Mouse (Mus musculus): ENCODE results near the gene Col9a1. TPM values are rescaled to one million over a fixed set of nuclear protein-coding genes. Genes with fewer than 3 reads are reported as not detected.

Col9a1 gene
- polyA plus RNA-seq, 1 experiment: 0.03 TPM

DNA sequence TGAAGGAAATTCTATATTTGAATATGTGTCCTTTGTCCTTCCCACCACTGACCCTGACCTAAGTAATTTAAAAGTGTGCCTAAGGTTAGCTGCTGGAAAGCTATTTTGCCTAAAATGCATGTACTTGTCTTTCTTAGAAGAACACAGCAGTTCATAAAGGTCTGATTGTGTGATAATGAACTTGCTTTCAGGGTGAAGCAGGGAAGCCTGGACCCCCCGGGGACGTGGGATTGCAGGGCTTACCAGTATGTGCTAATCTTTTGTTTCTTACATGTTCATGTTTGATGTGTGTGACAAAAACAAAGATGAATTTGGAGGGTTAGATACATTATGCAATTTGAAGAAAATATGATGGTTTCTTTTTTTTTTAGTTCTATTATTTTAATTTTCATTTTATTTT, 44.8 kb downstream of the Col9a1 start:
- DNase-seq (ENCODE audit: low spot score): no peak

DNA sequence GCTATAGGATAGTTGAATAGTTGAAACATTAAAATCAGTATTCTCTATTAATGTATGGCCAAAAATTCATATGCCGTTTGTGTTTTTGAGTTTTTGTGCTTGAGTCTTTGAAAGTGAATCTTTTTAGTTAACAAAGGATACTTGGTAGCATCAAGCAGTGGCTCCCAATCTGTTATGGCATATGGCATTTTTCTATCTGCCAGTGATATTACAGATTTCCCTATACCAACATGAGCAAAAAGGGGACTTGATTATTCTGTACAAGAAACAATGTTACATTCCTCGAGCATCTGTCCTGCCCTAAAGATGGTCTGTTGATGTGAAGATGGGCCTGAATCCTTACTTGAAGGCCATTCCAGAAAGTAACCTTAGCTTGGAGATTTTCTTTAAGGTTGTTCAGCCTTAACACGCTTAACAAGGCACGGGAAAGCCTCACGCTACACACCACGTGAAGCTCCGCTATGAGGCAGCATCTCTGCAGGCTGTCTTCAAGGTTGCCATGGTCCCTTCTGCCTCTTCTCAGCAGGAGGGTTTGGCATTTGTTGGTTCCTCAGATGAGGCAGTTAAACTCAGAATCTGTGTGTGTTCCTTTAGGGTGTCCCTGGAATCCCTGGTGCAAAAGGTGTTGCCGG, 45.7 kb downstream of the Col9a1 start:
- no peak for DNase-seq (ENCODE audit: low spot score)

DNA sequence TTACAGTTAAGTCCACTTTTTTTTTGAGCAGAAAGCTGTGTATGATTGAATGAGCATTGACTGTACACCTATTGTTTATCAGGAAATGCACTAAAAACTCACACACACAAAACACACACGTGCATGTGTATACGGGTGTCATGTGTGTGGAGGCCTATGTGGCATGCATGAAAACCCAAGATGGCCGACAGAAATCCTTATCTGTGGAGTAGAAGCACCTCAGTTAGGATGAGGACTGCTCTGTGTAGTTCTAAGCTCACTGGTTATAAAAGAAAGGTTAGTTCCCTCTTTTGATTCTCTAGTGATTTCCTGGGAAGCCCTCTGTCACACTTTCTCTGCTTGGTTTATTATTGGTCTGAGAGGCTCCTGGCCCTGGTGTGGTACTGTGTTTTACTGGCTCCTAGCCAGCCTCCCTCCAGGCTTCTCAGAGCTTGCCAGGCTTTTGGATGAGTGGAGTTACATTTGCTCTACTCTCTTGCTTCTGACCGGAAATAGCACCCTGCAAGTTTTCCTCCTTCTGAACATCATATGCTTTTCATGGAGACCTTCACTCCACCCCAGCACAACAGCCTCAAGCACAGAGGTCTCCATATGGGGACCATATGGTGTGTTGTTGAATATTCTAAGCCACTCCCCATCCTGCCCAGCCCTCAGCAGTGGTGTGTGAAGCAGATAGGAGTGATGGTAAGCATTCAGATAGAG, 48.6 kb downstream of the Col9a1 start:
- DNase-seq (ENCODE audit: low spot score): no peak

DNA sequence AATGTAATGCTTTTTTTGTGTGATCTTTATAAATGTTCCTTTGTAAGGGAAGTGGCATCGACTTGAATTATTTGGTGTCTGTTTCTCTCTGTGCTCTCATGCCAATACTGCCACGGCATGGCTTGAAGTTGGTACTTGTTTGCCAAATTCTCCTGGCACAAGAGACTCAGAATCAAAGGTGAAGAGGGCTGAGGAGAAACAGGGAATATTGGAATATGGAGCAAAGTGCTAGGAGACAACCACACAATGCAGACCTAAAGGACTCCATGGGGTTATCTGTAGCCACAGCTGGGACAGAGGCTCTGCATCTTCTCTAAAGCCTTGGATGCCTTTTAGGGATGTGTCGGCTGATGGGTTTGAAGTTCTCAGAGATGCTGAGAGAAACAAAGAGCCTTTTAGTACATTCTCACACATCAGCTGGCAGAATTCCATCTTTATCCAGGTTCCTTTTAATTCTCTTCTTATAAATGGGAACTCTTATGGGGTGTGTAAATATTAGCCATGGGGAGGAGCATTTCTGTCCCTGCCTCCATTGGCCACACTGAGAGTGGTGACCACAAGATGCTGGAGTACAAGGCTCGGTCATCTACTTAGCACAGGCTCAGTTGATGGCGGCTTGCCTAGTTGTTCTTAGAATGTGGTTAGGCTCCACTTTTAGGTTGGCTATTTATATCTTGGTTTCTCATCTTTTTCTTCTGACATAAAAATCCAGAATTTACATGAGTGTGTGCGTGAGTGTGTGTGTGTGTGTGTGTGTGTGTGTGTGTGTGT, 49.7 kb downstream of the Col9a1 start:
- no peak for DNase-seq (ENCODE audit: low spot score)

DNA sequence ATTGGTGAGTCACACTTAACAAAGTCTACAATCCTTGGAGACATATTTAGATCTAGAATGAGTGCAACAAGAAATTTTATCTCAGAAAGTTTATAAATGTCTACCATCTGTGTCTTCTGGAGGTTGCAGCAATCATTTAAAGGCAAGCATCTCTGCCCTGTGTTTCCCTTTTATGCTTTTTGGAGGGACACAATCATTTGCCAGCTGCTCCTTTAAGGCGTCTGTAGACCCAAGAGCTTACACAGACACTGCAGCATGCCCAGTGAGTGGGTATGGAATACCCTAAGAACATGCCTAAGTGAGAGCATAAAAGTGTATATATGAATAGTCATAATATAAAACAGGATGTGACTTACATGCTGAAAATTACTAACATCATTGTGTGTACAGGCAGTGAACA, 52.1 kb downstream of the Col9a1 start:
- DNase-seq (ENCODE audit: low spot score): no peak

DNA sequence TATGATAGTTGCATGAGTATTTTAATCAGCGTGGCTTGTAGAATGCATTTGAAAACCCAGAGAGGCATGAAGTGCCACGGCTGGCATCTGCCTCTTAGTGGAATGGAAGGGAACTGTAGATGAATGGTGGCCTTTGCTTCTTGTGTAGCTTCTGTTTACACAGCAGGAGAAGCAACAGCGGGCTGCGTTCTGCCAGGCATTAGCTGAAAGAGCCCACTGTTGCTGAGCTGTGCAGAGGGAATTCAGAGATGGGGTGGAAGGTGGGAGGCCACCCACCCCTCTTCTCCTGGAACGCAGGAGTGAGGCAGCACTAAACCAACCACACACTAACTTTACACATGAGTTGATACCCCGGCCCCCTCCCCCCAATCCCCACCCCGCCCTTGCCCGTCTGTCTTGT, 53.0 kb downstream of the Col9a1 start:
- no peak for DNase-seq (ENCODE audit: low spot score)

DNA sequence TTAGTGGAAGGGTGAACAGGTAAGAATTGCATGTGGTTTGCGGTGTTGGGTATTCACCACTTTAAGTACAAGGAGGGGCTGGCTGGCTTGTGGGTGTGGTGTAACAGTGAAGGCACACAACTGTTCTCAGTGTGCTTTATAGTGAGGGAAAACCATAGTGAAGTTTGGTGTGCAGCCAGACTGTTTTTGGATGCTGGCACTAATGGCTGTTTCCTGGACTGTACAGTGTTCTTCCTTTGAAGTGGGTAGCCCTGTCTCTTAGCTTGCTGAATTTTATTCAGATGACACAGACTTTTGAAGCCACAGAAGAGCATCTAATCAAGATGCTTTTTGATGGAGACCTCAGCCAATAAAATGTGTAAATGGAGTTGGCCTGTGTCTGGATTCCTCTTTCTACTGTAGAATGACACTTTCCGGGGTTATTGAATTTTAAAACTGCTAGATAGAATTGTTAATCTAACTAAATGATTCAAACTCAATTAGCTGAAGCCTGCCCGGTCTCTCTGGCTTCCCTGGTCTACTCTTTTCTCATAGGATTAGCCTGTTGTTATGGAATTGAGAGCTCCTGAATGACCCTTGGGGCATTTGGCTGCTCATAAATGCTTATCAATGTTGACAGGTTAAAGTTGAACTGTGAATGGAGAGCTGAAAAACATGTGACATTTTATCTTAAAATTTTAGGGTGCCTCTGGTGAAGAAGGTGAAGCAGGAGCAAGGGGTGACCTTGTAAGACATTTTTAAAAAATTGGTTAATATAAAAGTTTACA, 54.3 kb downstream of the Col9a1 start:
- DNase-seq (ENCODE audit: low spot score): no peak

DNA sequence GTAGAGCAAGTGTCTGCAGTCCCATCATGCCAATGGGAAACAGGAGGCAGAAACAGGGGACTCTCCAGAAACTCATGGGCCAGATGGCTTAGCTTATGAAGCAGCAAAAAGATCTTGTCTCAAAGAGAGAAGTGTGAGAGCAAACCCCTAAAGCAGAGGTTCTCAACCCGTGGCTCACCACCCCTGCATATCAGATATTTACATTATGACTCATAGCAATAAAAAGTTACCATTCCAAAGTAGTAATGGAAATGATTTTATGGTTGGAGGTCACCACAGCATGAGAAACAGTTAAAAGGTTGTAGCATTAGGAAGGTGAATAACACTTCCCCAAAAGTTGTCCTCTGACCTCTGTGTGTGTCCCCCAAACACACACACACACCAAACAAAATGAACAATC, 58.9 kb downstream of the Col9a1 start:
- no peak for DNase-seq (ENCODE audit: low spot score)

DNA sequence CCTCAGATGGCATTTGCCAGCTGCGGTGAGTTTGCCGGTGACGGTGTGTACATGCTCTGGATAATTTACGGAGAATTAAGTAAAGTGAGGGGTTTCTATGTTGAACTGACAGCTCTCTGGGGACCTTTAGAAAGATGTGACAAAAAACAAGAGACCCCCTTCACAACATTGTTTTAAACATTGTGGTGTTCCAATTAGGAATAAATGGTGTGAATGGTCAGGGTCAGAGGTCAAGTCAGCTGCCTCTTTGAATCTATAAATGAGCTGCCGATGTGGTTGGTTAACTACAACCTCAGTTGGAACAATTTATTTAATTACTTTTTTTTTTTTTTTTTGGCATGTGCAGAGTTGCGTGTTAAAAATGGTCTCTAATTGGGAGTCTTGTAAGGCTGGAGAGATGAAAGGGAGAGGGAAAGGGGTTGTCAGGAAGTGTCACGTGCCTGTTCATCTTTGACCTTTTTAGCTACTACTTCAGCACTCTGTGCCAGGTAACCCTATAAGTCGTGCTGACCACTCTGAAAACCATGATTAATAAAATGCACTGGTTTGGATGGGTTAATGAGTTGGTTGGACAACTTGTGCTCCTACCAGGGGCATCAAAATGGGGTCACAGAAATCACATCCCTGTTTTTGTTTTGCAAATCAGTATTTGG, 62.8 kb downstream of the Col9a1 start:
- DNase-seq (ENCODE audit: low spot score): no peak

DNA sequence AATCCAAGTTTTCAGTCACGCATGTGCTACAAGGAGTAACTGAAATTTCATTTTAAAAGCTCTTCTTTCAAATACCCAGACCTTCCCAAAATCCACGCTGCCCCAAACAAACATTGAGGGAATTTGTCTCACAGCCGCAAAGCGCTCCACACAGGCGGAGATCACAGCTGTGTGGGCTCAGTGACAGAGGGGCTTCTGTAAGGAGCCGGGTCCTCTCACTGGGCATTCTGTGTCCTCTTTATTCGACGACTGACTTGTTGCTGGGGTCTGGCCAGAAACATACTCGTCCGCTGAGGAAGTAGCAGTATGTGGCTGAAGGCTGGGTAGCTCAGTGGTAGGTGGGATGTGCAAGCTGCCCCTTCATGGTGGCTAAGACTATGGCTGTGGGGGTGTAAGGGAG, 67.5 kb downstream of the Col9a1 start:
- DNase-seq (ENCODE audit: low spot score): no peak

DNA sequence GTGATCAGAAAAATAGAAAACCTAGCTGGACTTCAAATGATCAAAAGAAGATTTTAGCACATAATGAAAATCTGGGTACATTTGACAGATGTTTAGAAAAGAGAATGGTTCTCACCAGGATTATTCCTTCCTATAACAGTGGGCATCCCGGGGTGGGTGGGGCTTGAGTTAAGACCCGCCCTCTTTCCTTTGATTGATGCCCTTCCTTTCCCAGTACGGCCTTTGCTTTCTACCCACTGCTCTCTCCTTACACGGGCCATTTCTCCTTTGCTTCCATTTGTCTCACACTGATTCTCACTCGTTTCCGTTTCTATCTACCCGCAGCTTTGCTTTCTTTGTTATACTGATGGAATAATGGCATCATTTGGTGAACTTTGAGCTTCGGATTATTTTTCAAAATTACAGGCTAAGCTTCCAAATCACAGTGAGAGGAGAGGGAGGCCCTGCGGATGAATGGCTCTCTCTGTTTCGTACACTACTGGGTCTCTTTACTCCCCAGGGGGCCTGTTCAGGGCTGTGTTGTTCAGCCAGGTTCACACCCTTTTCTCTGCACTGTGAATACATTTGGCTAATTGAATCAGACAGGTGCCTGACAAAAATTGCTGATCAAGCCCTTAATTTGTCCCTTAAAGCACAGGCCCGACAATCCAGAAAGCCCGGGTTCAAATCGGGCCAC, 68.4 kb downstream of the Col9a1 start:
- no peak for DNase-seq (ENCODE audit: low spot score)

DNA sequence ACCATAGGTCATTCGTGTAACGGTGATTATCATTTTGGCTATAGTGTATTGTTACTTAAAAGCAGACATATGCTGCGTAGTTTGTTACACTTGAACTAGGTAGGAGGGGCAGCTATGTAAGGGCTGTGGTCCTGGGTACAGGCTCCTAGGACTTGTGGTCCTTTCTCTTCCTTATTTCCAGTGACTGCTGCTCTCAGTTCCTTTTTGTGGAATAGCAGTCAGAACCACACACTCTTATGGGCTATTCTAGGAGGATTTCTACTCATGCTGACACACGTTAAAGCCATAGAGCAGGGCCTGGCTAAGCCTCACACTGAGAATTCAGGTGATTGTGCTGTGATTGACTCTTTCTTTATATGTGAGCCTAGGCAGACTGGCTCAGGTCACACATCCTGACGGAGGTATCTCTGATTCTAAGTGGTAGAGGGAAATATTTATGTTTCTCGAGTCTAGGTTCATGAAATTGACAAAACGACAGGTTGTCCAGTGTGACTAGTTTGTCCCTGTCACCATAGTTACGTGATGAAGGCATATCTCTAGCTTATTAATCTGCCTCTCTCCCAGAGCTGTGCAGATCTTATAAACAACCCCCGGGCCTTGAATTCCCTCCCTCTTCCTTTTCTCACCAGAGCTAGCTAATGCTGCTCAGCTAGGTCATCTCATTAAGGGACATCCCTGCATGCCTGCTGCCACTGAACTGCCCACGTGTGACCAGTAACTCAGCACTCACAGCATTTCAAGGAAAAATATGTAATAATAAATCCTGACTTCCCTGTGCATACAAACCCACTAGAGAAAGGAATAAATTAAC, 71.1 kb downstream of the Col9a1 start:
- no peak for DNase-seq (ENCODE audit: low spot score)

DNA sequence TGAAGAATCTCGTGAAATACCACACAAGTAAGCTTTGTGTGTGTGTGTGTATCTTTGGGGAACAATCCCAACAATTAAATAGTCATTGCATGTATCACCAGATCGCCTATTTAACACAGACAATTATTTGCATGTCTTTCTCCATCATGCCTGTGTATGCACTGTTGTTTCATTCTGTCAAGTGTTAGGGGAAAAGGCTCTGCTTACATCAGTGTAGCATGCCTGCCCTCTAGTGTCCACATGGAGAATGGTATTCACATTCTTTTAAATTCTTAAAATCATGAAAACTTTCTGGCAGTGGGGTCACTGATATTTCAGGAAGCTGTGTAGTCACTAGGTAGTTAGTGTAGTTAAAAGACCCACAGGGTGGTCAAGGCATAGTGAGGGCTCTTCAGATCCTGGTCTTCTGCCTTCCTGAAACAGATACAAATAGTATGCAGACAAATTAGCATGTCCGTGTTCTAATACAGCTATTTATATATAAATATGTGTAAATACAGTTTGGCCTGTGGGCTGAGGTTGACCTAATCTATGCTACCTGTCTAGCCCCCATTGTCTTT, 71.8 kb downstream of the Col9a1 start:
- no peak for DNase-seq (ENCODE audit: low spot score)

DNA sequence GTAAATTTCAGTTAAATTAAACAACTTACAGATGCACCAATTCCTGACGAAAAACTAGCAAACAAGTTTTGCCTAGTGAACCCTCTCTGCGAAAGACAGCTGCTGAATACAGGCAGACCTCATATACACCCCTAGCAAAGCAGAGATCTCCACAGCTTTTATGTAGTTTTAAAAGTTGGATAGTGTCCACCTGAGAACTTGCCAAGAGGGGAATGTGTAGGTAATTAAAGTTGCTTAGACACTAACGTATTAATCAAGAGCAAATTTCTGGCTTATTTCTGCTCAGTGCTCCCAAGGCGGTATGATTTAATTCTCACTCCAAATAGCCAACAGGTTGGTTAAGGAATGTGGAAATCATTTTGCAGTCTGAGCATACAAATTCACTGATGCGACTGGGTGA, 80.6 kb downstream of the Col9a1 start:
- DNase-seq (ENCODE audit: low spot score): no peak

DNA sequence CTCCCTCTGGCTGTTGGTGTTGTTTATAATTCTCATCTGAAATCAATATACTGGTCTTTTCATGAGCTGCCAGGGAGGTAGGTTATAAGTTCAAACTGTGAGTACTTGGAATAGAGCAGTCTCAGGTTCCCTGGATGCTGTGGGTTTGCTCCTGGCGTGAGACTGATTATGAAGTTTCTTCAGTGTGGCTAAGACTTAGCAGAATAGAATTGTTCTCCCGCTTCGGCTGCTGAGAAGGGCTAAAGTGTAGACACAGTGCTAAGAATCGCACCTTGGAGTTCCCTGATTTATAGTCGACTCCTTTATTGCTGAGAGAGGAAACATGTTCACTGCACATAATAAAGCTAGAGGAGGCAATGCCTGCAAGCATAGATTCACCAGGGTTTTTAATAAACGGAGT, 82.0 kb downstream of the Col9a1 start:
- no peak for DNase-seq (ENCODE audit: low spot score)

DNA sequence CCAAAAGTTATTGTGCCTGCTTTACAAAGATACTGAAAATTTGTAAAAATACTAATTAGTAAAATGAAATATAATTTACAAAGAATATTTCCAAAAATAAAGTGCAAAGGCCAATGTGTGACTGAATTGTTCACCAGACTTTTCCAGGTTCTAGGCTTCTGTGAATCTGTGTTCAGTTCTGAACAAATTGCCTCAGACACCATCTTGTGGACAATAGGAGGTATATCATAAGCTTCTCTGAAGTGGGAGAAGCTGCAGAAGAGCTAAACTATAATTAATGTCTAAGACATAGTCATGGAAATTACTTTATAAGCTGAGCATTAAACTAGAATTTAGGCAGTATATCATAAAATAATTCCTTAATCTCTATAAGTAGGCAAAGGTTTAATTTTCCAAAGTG, 83.8 kb downstream of the Col9a1 start:
- no peak for DNase-seq (ENCODE audit: low spot score)

DNA sequence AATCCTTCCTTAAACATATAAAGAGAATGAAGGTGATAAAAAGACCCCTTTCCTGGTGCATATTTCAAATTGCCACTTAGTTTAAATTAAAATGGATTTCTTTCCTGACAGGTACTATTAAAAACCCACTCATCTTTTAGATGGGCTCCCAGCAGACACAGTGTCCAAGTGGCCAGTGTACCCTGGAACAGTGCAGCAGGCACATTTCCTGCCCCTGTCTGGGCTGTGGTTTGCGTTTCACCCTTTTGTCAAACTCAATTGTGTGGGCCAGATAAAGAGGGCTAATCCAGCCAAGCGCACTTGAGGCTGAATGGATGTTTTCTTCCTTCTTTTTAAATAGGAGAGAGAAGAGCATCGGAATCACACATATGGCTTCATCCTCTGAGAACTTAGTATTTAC, 89.6 kb downstream of the Col9a1 start:
- no peak for DNase-seq (ENCODE audit: low spot score)

DNA sequence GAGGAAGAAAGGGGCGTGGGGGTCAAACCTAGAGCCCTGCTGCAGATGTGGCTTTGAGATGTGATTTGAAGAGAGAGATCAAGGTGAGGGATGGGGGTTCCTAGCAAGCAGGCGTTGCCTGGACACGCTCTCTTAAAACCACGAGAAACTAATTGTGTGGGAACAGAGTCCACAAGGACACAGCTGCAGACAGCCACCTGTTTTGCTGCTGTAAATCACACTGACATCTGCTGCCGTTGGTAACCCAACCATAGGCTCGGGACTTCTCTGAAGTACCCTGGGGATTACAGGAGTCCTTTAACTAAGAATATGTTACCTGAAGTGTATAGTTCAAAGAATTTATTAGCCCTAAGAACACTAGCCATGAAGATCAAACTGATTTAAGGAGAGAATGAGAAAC, 109.0 kb downstream of the Col9a1 start:
- no peak for DNase-seq (ENCODE audit: low spot score)

DNA sequence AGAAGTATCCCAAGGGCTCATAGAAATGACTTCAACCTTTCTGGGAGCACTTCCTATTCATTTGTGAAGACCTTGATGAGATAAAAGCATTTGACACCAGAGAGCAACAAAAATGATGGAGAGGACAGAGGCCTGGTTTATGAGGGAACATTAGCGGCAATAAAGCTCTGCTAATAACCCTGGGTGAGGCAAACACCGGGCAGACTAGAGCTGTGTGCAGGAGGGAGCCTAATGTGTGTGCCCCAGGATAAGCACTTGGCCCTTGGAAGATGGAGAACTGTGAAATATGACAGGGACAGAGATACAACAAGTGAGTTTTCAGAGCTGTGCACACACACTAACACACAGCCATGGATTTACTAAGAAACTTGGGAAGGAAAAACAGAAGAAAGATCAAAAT, 115.1 kb downstream of the Col9a1 start:
- no peak for DNase-seq (ENCODE audit: low spot score)

Data from urinary bladder, adult 2 months (tissue).